Mouse (Mus musculus) limb, embryonic 15.5 days (tissue): ENCODE data around the gene Cela3a. TPM values are rescaled to one million over a fixed set of nuclear protein-coding genes. Genes with fewer than 3 reads are reported as not detected.

Experiments
- ATAC-seq: fragments of 200-750 bp; cut with Nextera tagmentation; 2 replicates; pipeline ENCODE4 v1.8.0; 2017; ENCODE audit warnings: low read depth, moderate TSS enrichment; ENCODE audit not compliant: insufficient number of reproducible peaks, low FRiP score, low TSS enrichment
- H3K27ac ChIP-seq: fragments of 300-500 bp; sonication (generic); 2 replicates; pipeline ENCODE4 v1.5.1; 2015; ENCODE audit warnings: moderate library complexity, mild to moderate bottlenecking, inconsistent platforms
- H3K27me3 ChIP-seq: fragments of 300-500 bp; sonication (generic); 2 replicates; pipeline ENCODE4 v1.6.1; 2015; ENCODE audit warnings: inconsistent platforms
- H3K36me3 ChIP-seq: fragments of 300-500 bp; sonication (generic); 2 replicates; pipeline ENCODE4 v1.6.1; 2015; ENCODE audit warnings: inconsistent platforms
- H3K4me1 ChIP-seq: fragments of 300-500 bp; sonication (generic); 2 replicates; pipeline ENCODE4 v1.6.1; 2015; ENCODE audit warnings: inconsistent platforms
- H3K4me2 ChIP-seq: fragments of 300-500 bp; sonication (generic); 2 replicates; pipeline ENCODE4 v1.6.1; 2015; ENCODE audit warnings: mild to moderate bottlenecking, inconsistent platforms
- H3K4me3 ChIP-seq: fragments of 300-500 bp; sonication (generic); 2 replicates; pipeline ENCODE4 v1.5.1; 2015; ENCODE audit warnings: mild to moderate bottlenecking, inconsistent platforms
- H3K9ac ChIP-seq: fragments of 300-500 bp; sonication (generic); 2 replicates; pipeline ENCODE4 v1.6.1; 2015; ENCODE audit warnings: inconsistent platforms
- H3K9me3 ChIP-seq: fragments of 300-500 bp; sonication (generic); 2 replicates; pipeline ENCODE4 v1.6.1; 2016; ENCODE audit warnings: inconsistent platforms
- WGBS: fragments of 180-500 bp; shearing (Covaris S2); methylation state at CpG from one replicate; pipeline ENCODE4 v1.1.7; 2015; 5-methylcytosine and 5-hydroxymethylcytosine counted together
- polyA plus RNA-seq: library from polyadenylated mRNA; unstranded; fragments of >200 nt; fragmentation: Nextera tagmentation; extraction: Ambion mirVana; gene quantifications from 2 replicates; pipeline ENCODE4 v1.2.1, GENCODE M21; 2015

Gene Cela3a
- polyA plus RNA-seq, 1 experiment from 2014 or later: not detected

DNA sequence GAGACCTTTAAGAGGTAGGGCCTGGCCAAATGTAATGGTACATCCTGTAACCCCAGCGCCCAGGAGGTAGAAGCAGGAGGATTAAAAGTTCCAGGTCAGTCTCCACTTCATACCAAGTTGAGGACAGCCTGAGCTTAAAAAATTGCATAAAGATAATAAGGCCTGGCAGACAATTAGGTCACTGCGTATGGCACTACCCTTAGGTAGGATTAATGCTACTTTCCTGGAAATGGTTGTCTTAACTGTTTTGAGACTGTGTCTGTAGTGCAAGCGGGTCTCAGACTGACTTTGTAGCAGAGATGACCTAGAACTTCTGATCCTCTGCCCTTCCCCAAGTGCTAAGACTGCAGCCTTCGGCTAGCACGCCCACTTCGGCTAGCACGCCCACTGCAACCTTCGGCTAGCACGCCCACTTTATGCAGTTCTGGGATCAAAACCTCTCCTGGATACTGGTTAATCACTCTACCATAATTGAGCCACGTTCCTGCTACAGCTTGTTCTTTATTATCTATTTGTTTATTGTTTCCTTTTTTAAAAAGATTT is 29.8 kb downstream of the Cela3a start:
- Histone ChIP-seq H3K4me2 (no peak overlapping the region), H3K9me3 (no peaks in the 10 kb centered on the region), H3K27me3 (no peaks in the 10 kb centered on the region), H3K4me3 (no peak overlapping the region), H3K36me3 (no peaks in the 10 kb centered on the region), H3K9ac (no peak overlapping the region), H3K4me1 (peaks cover 12% of the 10 kb centered on the region), H3K27ac (no peak overlapping the region)
- 87% methylated on average over 10 of the region's 10 CpGs for WGBS
- ATAC-seq: no peak

DNA sequence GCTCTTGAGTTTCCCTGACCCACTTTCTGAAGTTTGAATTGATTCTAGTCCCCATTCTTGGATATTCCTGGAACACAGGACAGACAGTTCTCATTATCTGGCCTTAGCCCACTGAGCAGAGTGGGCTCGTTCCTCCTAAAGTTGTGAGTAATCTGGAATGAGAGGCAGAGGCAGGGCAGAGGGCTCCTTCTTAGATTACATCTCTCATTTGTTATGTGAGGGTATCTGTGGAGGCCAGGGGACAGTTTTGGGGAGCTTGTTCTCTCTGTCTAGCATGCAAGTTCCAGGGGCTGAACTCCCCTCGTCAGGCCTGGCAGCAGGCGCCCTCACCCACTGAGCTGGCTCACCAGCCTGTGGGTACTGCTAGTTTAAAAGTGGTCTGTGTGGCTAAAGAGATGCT is 30.5 kb downstream of the Cela3a start:
- H3K27ac ChIP-seq: no peak overlapping the region
- H3K27me3 ChIP-seq: no peaks in the 10 kb centered on the region
- H3K4me2 ChIP-seq: no peak overlapping the region
- H3K9me3 ChIP-seq: no peaks in the 10 kb centered on the region
- H3K4me1 ChIP-seq: peaks cover 12% of the 10 kb centered on the region
- WGBS: 80% methylated on average over 3 of the region's 3 CpGs
- no peak for ATAC-seq
- H3K4me3 ChIP-seq: no peak overlapping the region
- no peaks in the 10 kb centered on the region for H3K36me3 ChIP-seq
- H3K9ac ChIP-seq: no peak overlapping the region

DNA sequence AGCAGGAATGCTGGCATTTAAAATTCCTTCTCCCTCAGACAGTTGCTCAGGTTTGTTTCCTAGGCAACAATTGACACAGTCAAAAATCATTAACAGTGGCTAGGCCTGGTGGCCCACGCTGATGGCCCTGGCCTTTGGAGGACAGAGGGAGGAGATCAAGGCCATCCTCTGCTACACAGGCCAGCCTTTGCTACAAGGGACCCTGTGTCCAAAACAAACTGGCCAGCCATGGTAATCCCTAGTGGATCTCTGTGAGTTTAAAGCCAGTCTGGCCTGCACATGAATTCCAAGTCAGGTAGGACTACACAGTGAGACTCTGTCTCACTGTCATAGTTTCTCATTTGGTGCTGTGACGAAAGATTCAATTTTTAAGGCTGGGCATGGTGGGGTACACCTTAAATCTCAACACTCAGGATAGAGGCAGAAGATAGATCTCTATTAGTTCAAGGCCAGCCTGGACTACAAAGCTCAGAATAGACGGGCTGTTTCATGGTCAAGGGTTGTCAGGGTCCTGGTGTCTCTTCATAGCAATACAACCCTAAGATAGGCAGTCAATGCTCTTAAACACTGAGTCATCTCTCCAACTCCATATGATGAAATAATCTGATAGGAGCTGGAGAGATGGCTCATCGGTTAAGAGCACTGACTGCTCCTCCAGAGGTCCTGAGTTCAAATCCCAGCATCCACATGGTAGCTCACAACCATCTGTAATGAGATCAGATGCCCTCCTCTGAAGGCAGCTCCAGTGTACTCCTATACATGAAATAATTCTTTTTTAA is 31.9 kb downstream of the Cela3a start:
- no peaks in the 10 kb centered on the region for H3K36me3 ChIP-seq
- no peaks in the 10 kb centered on the region for H3K27me3 ChIP-seq
- no peak for ATAC-seq
- no peak overlapping the region for H3K9ac ChIP-seq
- 86% methylated on average over 4 of the region's 4 CpGs for WGBS
- H3K4me3 ChIP-seq: no peak overlapping the region
- no peaks in the 10 kb centered on the region for H3K9me3 ChIP-seq
- peaks cover 12% of the 10 kb centered on the region for H3K4me1 ChIP-seq
- no peak overlapping the region for H3K4me2 ChIP-seq
- H3K27ac ChIP-seq: no peak overlapping the region

DNA sequence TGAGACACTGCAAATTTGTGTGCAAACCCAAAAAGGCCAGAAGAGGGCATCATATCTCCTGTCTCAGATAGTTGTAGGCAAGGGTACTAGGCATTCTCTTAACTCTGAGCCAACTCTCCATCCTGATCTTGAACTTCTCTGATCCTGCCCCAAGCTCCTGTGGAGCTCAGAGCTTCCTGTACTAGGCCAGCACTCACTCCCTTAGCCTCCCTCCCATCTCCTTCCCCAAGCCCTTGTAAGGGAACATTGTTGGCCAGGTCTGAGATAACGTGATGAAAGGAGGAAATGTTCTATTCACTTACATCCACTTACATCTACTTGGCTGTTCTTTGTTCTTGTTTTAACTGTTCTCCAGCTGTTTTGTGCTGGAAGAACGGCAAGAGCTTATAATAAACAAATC is 32.8 kb downstream of the Cela3a start:
- Histone ChIP-seq H3K9ac (no peak overlapping the region), H3K9me3 (no peaks in the 10 kb centered on the region), H3K27ac (no peak overlapping the region), H3K4me2 (no peak overlapping the region), H3K36me3 (no peaks in the 10 kb centered on the region), H3K27me3 (no peaks in the 10 kb centered on the region), H3K4me1 (peaks cover 12% of the 10 kb centered on the region), H3K4me3 (no peak overlapping the region)
- 68% methylated on average over 2 of the region's 2 CpGs for WGBS
- no peak for ATAC-seq

DNA sequence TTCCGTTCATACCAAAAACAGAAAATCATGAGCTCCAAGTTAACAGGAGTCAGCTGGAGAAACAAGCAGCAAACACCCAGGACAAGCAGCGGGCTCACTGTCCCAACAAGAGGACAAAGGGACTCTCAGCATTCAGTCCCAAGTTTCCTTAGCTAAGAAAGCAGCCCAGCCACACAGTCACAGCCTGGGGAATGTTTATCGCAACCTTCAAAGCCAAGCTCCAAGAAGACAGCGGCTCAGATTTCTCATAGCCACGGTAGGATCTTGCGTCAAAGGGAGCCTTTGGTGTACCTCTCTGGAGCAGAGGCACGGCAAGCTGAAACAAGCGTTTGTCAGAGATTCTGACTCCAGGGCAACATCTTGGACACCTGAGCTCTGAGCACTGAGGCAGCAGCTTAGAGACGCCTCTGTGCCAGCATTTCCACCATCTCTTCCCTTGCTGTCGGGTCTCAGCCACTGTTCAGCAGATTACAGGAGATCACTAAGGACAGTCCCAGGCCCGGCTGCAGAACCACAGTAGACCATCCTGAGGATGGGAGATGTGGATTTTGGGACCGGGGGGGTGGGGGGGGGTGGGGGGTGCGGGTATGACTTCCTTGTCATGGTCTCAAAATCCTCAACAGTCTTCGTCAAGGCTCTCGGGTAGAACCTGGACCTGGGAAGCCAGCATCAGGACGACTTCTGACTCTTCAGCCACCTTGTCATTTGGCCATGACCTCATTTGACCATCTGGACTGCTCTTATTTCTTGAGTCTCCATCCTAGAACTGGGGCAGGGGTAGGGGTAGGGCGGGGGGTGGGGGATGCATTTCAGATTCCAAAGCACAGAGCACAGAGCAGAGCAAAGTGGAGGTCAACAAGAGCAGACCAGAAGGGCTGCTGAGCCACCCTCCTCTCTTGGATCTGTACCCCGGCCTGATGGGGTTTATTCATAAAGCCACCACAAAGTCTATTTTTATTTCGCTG is 34.0 kb downstream of the Cela3a start:
- ATAC-seq: peak; percentile 30; the same call in 1 of the 2 replicates
- Histone ChIP-seq H3K4me3 (no peak overlapping the region), H3K27ac (peak overlapping the region; percentile 65), H3K27me3 (no peaks in the 10 kb centered on the region), H3K36me3 (no peaks in the 10 kb centered on the region), H3K4me1 (peaks cover 9% of the 10 kb centered on the region), H3K9me3 (no peaks in the 10 kb centered on the region), H3K4me2 (peak overlapping the region; percentile 20; the same call in 1 of the 2 replicates), H3K9ac (no peak overlapping the region)
- WGBS: 26% methylated on average over 19 of the region's 19 CpGs

DNA sequence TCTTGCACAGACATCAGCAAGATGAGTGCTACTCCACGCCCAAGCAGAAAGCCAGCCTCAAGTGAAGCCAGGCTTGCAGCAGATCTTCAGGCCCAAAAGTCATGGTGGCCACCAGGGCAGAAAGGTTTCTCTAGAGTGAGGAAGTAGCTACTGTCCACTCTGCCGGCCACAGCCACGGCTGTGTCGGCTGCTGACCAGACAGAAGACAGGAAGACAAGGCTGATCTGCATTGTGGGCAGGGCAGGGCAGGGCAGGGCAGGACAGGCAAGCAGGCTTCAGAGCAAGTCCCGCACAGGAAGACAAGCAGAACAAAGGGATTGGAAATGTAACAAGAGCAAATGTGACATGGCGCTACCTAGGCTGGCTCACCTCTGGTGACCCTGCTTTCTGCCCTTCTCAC is 35.9 kb downstream of the Cela3a start:
- WGBS: 67% methylated on average over 6 of the region's 6 CpGs
- no peaks in the 10 kb centered on the region for H3K27me3 ChIP-seq
- no peak overlapping the region for H3K4me2 ChIP-seq
- no peaks in the 10 kb centered on the region for H3K9me3 ChIP-seq
- no peak overlapping the region for H3K9ac ChIP-seq
- ATAC-seq: no peak
- peaks cover 21% of the 10 kb centered on the region for H3K4me1 ChIP-seq
- H3K4me3 ChIP-seq: no peak overlapping the region
- H3K36me3 ChIP-seq: no peaks in the 10 kb centered on the region
- H3K27ac ChIP-seq: no peak overlapping the region

DNA sequence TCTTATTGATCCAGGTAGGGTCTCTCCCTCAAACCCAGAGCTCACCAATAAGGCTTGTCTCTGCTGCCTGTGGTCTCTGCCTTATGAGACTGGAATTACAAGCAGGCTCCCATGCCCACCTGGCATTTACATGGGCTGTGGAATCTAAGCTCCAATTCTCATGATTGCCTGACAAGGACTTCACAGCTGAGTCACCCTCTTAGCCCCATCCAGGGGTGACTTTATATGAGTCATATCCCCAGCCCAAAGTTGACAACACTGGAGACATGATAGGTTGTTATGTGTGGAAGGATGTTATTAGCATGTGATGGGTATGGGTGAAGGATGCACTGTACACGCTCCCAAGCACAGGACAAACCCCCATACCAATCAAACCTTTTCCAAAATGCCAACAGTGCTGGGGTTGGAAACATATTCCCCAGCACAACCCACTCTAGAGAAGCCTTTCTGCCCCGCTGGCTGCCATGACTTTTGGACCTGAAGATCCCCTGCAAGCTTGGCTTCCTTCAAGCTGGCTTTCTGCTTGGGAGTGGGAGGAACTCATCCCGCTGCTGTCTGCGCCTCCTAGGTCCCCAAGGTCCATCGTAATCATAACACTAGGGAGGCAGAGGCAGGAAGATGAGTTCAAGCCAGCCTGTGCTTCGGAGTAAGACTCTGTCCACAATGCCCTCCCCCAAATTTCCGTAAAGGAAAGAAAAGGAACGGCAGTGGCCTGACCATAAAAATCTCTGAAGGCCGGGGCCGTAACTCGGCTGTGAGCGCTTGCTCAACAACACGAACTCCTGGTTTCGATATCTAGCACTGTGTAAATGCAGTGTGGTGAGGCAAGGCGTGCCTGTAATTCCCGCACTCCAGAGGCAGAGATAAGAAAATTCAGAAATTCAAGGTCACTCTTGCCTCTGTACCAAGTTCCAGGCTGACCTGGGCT is 37.7 kb downstream of the Cela3a start:
- H3K27ac ChIP-seq: no peak overlapping the region
- H3K4me3 ChIP-seq: no peak overlapping the region
- H3K4me2 ChIP-seq: no peak overlapping the region
- H3K4me1 ChIP-seq: peaks cover 29% of the 10 kb centered on the region
- no peaks in the 10 kb centered on the region for H3K9me3 ChIP-seq
- 77% methylated on average over 16 of the region's 16 CpGs for WGBS
- ATAC-seq: no peak
- H3K36me3 ChIP-seq: no peaks in the 10 kb centered on the region
- H3K27me3 ChIP-seq: no peaks in the 10 kb centered on the region
- no peak overlapping the region for H3K9ac ChIP-seq

DNA sequence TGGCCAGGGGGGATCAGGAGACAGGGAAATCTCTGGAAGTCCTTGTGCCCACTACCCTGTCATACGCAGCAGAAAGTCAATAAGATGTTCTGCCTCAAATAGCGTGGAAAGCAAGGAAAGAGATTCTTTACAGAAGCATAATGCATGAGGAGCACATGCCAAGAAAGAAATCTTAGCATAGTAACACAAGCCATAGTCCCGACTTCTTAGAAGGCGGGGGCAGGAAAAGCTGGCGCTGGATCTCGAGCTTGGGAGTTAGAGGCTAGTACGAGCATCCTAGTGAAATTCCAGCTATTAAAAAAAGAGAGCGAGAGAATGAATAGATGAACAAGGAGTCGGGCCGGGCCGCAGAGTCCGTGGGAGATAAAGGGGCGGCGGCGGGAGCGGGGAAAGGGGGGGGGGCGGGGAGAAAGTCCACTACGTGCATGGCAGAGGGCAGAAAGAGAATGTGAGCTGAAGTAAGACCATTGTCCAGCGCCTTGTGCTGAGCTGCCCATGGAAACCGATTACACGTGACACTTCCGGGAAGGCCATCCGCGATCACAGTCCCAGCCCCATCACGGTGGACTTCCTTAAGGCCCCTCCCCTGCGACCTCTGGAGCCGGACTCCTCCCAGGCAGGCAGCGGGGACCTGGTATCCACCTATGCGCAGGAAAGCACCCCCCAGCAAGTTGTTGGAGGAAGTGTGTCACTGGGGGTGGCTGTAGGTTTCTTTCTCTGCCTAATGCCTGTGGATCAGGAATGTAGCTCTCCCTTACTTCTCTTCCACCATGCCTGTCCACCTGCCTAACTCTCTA is 39.4 kb downstream of the Cela3a start:
- peak overlapping the region; percentile 61 for H3K4me2 ChIP-seq
- H3K27ac ChIP-seq: 0 out of 2 replicates have a peak overlapping the region, but pooled peaks have one; percentile 9
- peak overlapping the region; percentile 17; the same call in 1 of the 2 replicates for H3K9ac ChIP-seq
- no peak for ATAC-seq
- no peaks in the 10 kb centered on the region for H3K36me3 ChIP-seq
- 16% methylated on average over 29 of the region's 29 CpGs for WGBS
- no peaks in the 10 kb centered on the region for H3K9me3 ChIP-seq
- no peaks in the 10 kb centered on the region for H3K27me3 ChIP-seq
- peak overlapping the region; percentile 35 for H3K4me3 ChIP-seq
- peaks cover 21% of the 10 kb centered on the region for H3K4me1 ChIP-seq

DNA sequence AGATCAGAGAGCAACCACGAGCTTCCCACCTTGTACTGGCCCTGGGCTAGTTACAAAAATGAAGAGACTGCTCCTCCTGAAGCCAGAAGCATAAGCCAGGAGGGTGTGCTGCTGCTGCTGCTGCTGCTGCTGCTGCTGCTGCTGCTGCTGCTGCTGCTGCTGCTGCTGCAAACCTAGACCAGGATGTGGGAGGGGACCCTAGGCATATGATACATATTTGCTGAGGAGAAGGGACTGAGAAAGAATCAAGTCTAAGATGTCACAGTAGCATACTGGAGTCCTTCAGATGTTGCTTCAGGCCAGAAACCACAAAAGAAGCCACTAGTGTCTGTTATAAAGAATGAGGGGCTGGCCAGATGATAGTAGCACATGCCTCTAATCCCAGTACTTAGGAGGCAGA is 41.4 kb downstream of the Cela3a start:
- H3K9ac ChIP-seq: no peak overlapping the region
- H3K27me3 ChIP-seq: no peaks in the 10 kb centered on the region
- H3K9me3 ChIP-seq: no peaks in the 10 kb centered on the region
- ATAC-seq: no peak
- no peak overlapping the region for H3K4me3 ChIP-seq
- H3K4me2 ChIP-seq: no peak overlapping the region
- no peak overlapping the region for H3K27ac ChIP-seq
- H3K36me3 ChIP-seq: no peaks in the 10 kb centered on the region
- peaks cover 24% of the 10 kb centered on the region for H3K4me1 ChIP-seq
- 15% methylated on average over 1 of the region's 1 CpGs for WGBS

DNA sequence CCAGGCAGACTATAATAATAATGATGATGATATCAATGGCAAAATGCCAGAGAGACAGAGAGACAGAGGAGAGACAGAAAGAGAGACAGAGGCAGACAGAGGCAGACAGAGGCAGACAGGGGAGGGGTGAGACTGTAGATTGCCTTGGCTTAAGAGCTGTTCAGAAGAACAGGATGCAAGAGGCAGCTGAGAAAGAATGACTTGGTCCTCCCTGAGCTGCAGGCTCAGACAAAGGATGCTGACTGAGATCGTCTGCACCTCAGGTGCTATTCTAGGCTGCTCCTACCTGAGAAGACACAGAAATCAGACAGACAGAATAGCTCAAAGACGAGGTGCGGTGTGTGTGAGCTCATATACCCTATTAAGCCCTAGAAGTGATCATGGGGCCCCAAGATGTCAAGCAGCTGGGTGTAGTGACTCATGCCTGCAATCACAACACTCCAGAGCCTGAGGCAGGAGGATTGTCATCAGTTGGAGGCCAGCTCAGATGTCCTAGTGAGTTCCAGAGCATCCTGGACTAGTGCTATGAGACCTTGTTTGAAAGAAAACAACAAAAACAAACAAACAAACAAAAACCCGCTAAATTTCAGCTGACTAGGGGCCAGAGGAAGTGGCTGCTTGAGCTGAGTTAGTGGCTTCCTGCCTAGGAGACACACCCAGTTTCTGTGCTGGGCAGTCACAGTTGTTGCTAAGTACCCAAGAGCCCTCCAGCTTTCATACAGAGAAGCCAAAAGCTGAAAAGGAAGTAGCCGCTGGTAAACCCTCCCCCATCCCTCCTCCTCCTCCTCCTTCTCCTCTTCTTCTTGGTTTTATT is 42.1 kb downstream of the Cela3a start:
- Histone ChIP-seq H3K4me2 (no peak overlapping the region), H3K9ac (no peak overlapping the region), H3K27ac (peak overlapping the region; percentile 14; the same call in 1 of the 2 replicates), H3K9me3 (no peaks in the 10 kb centered on the region), H3K36me3 (no peaks in the 10 kb centered on the region), H3K27me3 (no peaks in the 10 kb centered on the region), H3K4me1 (peaks cover 24% of the 10 kb centered on the region), H3K4me3 (no peak overlapping the region)
- 28% methylated on average over 5 of the region's 5 CpGs for WGBS
- ATAC-seq: no peak
